15 mouse cellular contexts compared by ENCODE assay signal in genomic region chr19:34299229-34299628, GRCm38 (mm10).
DNase-seq lines count a peak whose midpoint lies in the region.
"Had no signal": no experiment of that assay in that cellular context is flagged by ENCODE, and none has a peak within 500 bp of the region (broad histone marks: within the 10 kb centered on the region; RNA-seq: fewer than 3 reads in every experiment).

No protein-coding gene starts in this region.

- peak; percentile 26 for DNase-seq in A20 (ENCODE audit: low read depth, low spot score)
- DNase-seq in CD4-positive helper T cell, adult 2 months (ENCODE audit: low read depth, low spot score), result peak; percentile 70
- DNase-seq in T-cell, adult 2 months (ENCODE audit: low spot score), result peak; percentile 59
- DNase-seq in naive thymus-derived CD4-positive, alpha-beta T cell, adult 2 months (ENCODE audit: low read depth), result peak; percentile 51
- DNase-seq in cerebellum, postnatal 4 days (ENCODE audit: low spot score in 2 of 2), result no peak
- no peak for DNase-seq in right cerebral cortex, adult 18-20 months
- DNase-seq: adrenal gland, postnatal 14 days; B cell, adult 2 months; cerebellum, adult 11-12 months; cerebellum, adult 9-10 months; cerebellum, postnatal 25 days; forebrain, postnatal 0 days; gastrocnemius, postnatal 36 days; heart, adult 18-20 months; heart, postnatal 14 days had no signal

Comparison
In these comparisons a context has a peak if more than half of its experiments do, and no peak if none do; other contexts are left out.
1. DNase-seq: peak in A20 (single experiment), CD4-positive helper T cell, adult 2 months (single experiment), T-cell, adult 2 months (single experiment) and naive thymus-derived CD4-positive, alpha-beta T cell, adult 2 months (single experiment); none in cerebellum, postnatal 4 days (0 of 2) and right cerebral cortex, adult 18-20 months (single experiment).